Mouse (Mus musculus) adrenal gland, adult 8-10 months (tissue): ENCODE measurements around the gene Zkscan14. TPM values are rescaled to one million over a fixed set of nuclear protein-coding genes. Genes with fewer than 3 reads are reported as not detected.
A peak's percentile ranks its signal among the peaks of the same experiment; 100 is the strongest.
"Not testable (repeated sequence)": the region's sequence is repeated elsewhere in the genome, so short reads cannot be mapped to it uniquely, and the experiment has no call there.

Experiments used
- DNase-seq: peaks from one replicate; pipeline ENCODE4 v3.0.0; 2022
- total RNA-seq, 4 experiments: library from RNA; stranded (reverse); gene quantifications; 2 replicates each; pipeline ENCODE4 v1.2.4; 2022

Gene Zkscan14
- 10 to 100 TPM in 3 of 4 experiments, 1 to 10 TPM in 1; 9.6 to 13.8 (median 11.9) TPM for total RNA-seq

DNA sequence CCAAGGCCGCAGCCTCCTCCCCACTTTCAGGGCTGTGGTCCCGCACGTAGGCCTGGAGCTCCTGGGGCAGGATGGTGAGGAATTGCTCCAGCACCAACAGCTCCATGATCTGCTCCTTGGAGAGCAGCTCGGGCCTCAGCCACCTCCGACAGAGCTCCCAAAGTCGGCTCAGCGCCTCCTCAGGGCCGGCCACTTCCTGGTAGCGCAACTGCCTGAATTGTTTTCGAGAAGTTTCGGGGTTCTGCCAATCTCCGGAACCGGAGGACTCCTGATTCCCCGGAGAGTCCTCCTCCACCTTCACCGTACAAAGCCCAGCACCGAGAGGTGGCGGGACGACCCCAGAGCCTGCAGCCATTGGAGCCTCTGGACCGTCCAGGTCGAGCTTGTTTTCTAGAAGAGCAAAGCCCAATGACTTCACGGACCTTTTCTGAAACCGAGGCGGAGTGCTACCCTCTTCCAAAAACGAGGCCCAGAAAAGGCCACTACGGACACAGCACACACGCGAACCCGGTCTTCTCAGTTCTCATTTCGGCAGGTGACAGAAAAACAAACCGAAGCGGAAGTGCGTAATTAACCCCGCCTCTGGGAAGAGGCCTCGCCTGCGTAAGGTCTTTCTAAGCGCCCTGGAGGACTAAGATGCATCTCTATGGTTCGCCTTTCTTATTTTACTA is at the start of gene Zkscan14:
Zkscan14 (minus strand) TSS at position 548 of the 671 bp plus-strand sequence.
- DNase-seq: peak; percentile 61

- DNase-seq: no peak
Observed at GRCm38 (mm10) chr5:145249520-145249919, 47.9 kb upstream of the Zkscan14 start.

- DNase-seq: no peak
Observed at GRCm38 (mm10) chr5:145234636-145235035, 33.0 kb upstream of the Zkscan14 start.

DNA sequence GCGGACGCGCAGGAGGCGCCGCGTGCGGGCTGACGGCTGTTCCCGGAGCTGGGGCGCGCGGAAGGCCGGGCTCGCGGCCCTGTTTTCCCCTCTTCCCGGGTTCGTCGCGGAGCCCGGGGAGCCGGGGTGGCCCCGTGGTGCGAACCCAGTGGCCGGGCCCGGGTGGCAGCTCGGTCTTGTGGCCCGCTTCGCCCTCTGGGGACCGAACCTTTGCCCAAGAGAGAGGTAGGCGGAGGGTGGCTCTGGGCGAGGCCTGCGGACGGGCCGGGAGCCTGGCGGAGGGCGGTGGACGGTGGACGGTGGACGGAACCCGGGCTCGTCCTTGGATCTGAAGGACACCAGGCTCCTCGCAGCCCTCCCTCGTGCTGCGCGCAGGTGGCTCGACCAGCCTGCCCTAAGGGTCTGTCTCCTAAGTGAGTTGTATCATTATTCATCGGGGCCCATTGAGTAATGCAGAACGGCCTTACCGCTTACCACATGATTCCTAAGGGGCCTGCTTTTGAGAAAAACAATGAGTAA is 30.3 kb upstream of the Zkscan14 start:
- peak; percentile 54 for DNase-seq

GRCm38 (mm10) chr5:145231367-145231871 is 29.8 kb upstream of the Zkscan14 start, which contains the start of gene Zfp655:
Zfp655 (plus strand) TSS chr5:145231715.
- peak; percentile 97 for DNase-seq

GRCm38 (mm10) chr5:145230641-145231040 is 29.0 kb upstream of the Zkscan14 start:
- no peak for DNase-seq

DNA sequence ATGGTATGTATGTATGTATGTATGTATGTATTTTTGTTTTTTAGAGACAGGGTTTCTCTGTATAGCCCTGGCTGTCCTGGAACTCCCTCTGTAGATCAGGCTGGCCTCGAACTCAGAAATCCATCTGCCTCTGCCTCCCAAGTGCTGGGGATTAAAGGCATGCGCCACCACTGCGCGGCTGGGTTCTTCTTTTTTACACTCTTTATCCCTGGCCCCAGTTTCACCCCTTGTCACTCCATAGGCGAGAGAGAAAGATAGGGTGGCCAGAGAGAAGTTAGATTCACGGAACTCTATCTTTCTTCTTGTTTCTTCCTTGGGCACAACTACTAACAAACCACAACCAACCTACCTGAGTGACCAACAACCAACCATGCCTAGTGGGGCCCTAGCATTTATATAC is 27.6 kb upstream of the Zkscan14 start:
- DNase-seq: not testable (repeated sequence)

DNA sequence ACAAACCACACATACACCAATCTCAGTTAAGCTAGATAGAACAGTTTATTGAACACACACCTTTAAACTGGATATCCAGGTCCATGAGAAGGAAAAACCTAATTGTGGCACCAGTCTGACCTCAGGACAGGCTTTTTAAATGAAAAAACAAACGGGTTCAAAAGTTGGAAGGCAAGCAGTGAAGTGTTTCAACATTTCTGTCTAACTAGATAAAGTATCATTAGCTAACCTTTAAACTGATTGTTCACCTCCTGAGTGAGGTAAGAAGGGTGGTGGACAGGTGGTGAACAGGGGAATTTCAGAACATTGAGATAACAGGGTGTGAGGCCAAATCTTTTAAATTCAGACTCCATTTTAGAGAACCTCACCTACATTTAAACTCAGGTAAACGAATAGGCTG is 24.8 kb upstream of the Zkscan14 start:
- DNase-seq: no peak

- DNase-seq: no peak
Observed at GRCm38 (mm10) chr5:145223395-145223794, 21.7 kb upstream of the Zkscan14 start.

DNA sequence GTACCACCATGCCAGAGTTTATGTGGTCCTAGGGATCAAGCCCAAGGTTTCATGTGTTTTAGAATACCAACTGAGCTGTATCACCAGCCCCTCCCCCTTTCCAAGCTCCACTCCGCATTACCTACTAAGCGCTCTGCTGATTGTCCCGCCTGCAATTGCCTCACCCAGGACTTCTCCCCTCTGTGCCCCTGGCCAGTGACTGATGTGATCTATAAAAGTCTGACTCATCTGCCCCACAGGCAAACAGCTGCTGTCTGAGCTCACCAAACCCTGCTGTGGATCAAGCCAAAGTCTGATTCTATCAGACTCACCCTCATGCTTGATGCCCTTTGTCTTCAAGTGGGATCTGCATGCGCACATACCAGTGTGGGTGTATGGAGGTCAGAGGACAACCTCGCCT is 21.2 kb upstream of the Zkscan14 start:
- DNase-seq: peak; percentile 57

DNA sequence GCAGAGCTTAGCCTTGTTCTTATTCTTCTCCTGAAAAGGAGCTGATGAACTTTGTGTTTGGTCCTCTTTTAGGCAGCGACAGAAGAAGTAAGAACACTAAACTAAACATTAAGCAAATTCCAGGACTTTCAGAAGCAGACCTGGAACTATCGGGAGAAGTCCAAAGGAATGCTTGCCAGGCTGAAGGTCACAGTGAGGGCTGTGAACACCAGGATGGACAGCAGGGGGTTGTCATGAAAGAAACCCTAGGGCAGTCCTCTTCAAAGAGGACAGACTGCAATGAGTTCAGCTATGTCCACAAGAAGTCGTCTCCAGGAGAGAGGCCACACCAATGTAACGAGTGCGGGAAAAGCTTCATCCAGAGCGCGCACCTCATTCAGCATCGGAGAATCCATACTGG is 18.3 kb upstream of the Zkscan14 start:
- no peak for DNase-seq

- DNase-seq: no peak
Observed at GRCm38 (mm10) chr5:145218671-145219070, 17.0 kb upstream of the Zkscan14 start.

DNA sequence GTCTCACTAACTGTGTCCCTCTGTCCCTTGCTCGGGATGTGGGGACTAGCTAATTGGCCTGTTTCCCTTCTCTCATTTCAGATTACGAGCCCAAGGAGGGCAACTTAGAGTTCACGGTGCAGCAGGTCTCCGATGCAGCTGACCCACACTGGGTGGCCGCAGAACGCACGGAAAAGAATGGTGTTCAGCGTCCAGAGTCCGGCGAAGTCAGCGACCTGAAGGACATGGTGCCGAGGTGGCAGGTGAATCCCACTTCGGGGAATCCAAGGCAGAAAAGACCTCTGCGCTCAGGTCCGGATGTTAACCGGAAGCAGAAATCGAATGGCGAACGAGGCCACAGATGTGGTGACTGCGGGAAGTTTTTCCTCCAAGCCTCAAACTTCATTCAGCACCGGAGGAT is 16.5 kb upstream of the Zkscan14 start:
- DNase-seq: no peak

- DNase-seq: no peak
Observed at GRCm38 (mm10) chr5:145217746-145218145, 16.1 kb upstream of the Zkscan14 start.

DNA sequence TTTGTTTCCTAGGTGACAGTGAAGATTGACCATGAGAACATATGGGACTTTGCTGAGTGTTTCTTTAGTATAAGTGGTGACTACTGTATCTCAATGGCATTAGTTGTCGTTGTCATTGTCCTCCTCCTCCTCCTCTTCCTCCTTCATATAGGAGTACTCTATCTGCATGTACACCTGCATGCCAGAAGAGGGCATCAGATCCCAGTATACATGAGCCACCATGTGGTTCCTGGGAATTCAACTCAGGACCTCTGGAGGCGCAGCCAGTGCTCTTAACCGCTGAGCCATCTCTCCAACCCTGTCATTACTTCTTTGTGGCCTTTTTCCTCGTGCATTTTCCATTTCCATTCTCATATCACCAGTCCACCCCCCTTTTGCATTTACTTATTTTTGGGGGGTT is 13.0 kb upstream of the Zkscan14 start:
- DNase-seq: no peak

DNA sequence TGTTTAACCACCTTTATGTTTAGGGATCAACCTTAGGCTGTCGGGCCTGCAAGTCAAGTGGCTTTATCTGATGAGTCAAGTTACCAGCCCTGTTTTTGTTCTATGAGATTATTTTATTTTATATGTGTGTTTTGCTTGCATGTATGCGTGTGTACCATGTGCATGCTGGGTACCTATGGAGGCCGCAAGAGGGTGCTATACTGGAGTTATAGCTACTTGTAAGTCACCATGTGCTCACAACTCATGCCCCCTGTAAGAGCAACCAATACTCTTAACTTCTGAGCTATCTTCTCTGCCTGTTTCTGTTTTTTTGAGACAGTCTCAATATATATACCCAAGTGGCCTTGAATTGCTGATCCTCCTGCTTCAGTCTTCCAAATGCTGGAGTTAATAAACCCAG is 11.8 kb upstream of the Zkscan14 start:
- DNase-seq: no peak

DNA sequence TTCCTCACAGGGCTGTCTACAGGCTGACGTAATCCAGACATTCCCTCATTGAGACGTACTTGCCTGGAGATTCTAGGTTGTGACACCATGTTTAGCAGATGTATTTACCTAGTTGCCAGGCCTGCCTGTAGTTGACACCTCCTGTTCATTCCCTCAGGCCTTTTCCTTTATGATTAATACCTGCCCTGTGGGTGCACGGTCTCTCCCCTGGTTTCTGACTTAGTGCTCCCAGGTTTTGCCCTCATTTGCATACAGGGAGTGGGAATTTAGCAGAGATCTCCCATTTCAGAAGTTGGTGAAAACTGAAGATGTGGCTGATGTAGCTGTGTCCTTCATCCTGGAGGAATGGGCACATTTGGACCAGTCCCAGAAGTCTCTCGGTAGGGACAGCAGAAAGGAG is 10.5 kb upstream of the Zkscan14 start:
- DNase-seq: no peak

DNA sequence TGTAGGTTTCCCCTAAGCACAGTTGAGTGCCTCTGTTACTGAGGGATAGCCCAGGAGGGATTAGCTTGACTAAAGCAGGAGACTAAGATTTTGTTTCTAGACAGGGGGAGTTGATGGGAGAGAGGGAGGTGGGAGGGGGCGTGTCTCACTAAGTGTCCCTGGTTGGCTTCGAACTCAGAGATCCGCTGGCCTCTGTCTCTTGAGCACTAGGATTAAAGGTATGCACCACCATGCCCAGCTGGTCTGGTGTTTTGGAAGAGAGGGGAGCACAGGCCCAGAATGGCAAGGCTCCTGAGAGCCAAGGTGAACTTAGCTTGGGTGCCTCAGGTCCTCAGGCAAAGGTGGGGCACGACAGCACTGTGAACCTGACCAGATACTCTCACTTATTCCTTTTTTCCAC is 9.7 kb upstream of the Zkscan14 start:
- no peak for DNase-seq

DNA sequence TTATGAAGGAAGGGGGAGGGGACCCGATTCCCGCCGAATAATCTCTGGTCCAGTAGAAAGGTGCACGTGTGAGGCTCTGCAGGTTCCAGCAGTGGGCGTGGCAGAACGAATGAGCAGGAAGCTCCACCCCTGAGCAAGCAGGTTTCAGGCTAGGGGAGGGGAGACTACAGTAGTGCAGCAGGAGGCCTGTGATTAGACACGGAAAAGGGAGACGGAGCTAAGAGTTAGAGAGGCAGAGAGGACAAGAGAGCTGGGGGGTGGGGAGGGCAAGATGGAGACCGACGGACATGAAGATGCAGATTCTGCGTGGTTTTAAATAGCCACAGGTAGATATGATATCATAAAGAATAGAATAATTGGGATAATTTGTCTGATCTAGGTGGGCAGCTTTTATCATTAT is 6.7 kb upstream of the Zkscan14 start:
- DNase-seq: not testable (repeated sequence)

DNA sequence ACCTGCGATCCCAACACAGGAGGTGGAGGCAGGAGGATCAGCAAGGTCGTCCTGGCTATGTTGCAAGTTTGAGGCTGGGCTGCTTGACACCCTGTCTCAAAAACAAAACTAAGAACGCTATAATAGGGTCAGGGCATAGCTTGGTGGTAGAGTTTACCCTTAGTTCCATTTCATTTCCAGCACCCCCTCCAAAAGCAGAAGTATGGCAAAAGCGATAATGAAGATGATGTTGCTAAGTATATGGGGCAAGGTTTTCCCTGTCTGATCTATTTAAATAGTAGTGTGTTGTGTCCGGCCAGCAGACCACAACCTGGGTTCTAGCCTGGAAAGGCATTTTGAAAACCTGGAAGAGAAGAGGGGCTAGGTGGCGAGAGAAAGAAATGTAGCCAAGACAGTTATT is 6.3 kb upstream of the Zkscan14 start:
- no peak for DNase-seq

DNA sequence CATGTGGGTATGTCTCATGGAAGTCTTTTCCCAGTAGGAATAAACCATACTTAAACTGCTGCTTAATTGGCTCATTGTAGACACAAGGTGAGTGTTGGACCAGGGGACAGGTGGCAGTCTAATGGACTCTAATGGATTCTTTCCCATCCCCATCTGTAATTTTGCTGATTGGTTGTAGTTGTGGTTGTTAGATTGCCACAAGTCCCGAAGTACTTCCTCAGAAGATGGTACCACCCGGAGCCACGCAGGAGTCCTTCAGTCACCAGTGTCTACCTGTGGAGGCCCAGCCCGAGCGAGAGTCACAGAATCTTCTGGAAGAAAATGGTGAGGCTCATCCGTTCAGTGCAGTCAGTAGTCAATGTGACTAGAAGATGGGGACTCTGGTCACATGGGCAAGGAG is 5.7 kb upstream of the Zkscan14 start:
- DNase-seq: no peak

- no peak for DNase-seq
Observed at GRCm38 (mm10) chr5:145205041-145205440, 3.4 kb upstream of the Zkscan14 start.

GRCm38 (mm10) chr5:145203936-145204691 is 2.4 kb upstream of the Zkscan14 start, which contains the start of gene Zkscan5:
Zkscan5 (plus strand) TSS chr5:145204562.
- peak; percentile 99 for DNase-seq
